Mouse (Mus musculus) liver, adult 2 months (tissue): ENCODE measurements around the gene Cnot4.

Source experiments
- CTCF ChIP-seq: fragments of 200-500 bp; IDR thresholded peaks from 2 replicates; pipeline ENCODE4 v1.5.1; 2011; ENCODE audit warnings: low read depth, low read length, control low read depth
- POLR2A ChIP-seq: fragments of 200-500 bp; IDR thresholded peaks from 2 replicates; pipeline ENCODE4 v1.6.1; 2011; ENCODE audit warnings: low read length, control low read depth; ENCODE audit not compliant: insufficient read depth; ENCODE audit errors: extremely low read depth

- TF ChIP-seq CTCF (no peak), POLR2A (no peak)
Measured at GRCm38 (mm10) chr6:35140351-35140750, 6.8 kb upstream of the Cnot4 start.
